Mouse (Mus musculus) liver, embryonic 13.5 days (tissue): ENCODE results near the gene Ezh1. TPM values are rescaled to one million over a fixed set of nuclear protein-coding genes. Genes with fewer than 3 reads are reported as not detected.

Experiments used
- ATAC-seq: fragments of 200-750 bp; cut with Nextera tagmentation; 2 replicates; pipeline ENCODE4 v1.8.0; 2017; ENCODE audit warnings: low read depth, mild to moderate bottlenecking, moderate number of reproducible peaks, moderate library complexity
- DNase-seq: peaks from one replicate; pipeline ENCODE4 v3.0.0; 2022
- H3K27ac ChIP-seq: fragments of 300-500 bp; sonication (generic); 2 replicates; pipeline ENCODE4 v1.5.1; 2015; ENCODE audit warnings: moderate library complexity, mild to moderate bottlenecking, inconsistent platforms
- H3K27me3 ChIP-seq: fragments of 300-500 bp; sonication (generic); 2 replicates; pipeline ENCODE4 v1.6.1; 2015; ENCODE audit warnings: mild to moderate bottlenecking, inconsistent platforms
- H3K36me3 ChIP-seq: fragments of 300-500 bp; sonication (generic); 2 replicates; pipeline ENCODE4 v1.6.1; 2015; ENCODE audit warnings: mild to moderate bottlenecking, inconsistent platforms
- H3K4me1 ChIP-seq: fragments of 300-500 bp; sonication (generic); replicated peaks from 2 replicates; pipeline ENCODE4 v1.6.1; 2015; ENCODE audit warnings: inconsistent platforms
- H3K4me2 ChIP-seq: fragments of 300-500 bp; sonication (generic); 2 replicates; pipeline ENCODE4 v1.6.1; 2015; ENCODE audit warnings: inconsistent platforms, mild to moderate bottlenecking, moderate library complexity
- H3K4me3 ChIP-seq: fragments of 300-500 bp; sonication (generic); replicated peaks from 2 replicates; pipeline ENCODE4 v1.5.1; 2015; ENCODE audit warnings: mild to moderate bottlenecking, inconsistent platforms
- H3K9ac ChIP-seq: fragments of 300-500 bp; sonication (generic); 2 replicates; pipeline ENCODE4 v1.6.1; 2015; ENCODE audit warnings: mild to moderate bottlenecking, inconsistent platforms
- H3K9me3 ChIP-seq: fragments of 300-500 bp; sonication (generic); replicated peaks from 2 replicates; pipeline ENCODE4 v1.6.1; 2016; ENCODE audit warnings: inconsistent platforms
- WGBS: fragments of 180-500 bp; shearing (Covaris S2); methylation state at CpG from one replicate; pipeline ENCODE4 v1.1.7; 2015; ENCODE audit not compliant: insufficient replicate concordance; 5-methylcytosine and 5-hydroxymethylcytosine counted together
- polyA plus RNA-seq: library from polyadenylated mRNA; unstranded; fragments of >200 nt; fragmentation: Nextera tagmentation; extraction: Ambion mirVana; gene quantifications from 2 replicates; pipeline ENCODE4 v1.2.1, GENCODE M21; 2015

Gene Ezh1
- polyA plus RNA-seq, 1 experiment from 2014 or later: 6.6 TPM

- no peaks in the 10 kb centered on the region for H3K36me3 ChIP-seq
- 19% methylated on average over 2 of the region's 2 CpGs for WGBS
- H3K4me3 ChIP-seq: no peak overlapping the region
- ATAC-seq (no peak), DNase-seq (no peak)
- peak overlapping the region; percentile 27; the same call in 1 of the 2 replicates for H3K27ac ChIP-seq
- H3K27me3 ChIP-seq: peaks cover 66% of the 10 kb centered on the region
- H3K4me2 ChIP-seq: no peak overlapping the region
- H3K9me3 ChIP-seq: no peaks in the 10 kb centered on the region
- H3K4me1 ChIP-seq: peaks cover 49% of the 10 kb centered on the region
- H3K9ac ChIP-seq: no peak overlapping the region
Measured at GRCm38 (mm10) chr11:101230061-101230511, 3.8 kb upstream of the Ezh1 start.

DNA sequence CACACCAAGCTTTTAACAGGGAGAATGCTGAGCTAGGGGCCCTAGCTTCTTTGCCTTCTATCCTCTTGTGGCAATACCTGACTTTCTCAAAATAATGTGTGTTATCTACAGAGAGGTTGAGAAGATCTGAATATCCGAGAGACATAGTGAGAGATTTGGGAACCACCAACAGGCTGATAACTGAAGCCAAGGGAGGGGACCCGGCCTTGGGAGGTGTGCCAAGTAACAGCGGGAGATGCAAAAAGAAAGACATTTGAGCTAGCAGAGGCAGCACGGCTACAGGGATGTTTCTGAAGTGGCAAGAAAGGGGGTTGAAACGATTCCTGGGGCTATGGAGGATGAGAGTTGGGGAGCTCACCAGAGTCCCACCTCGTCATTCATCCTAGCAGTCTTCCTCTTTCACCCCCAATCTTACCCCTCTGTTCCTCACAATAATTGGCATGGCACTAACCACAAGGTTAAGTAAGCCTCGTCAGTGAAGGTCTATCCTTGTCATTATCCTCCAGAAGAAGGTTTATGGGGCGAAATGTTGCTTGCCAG lies 3.2 kb upstream of the Ezh1 start:
- WGBS: 20% methylated on average over 8 of the region's 8 CpGs
- Histone ChIP-seq H3K27me3 (peaks cover 65% of the 10 kb centered on the region), H3K4me2 (no peak overlapping the region), H3K27ac (peak overlapping the region; percentile 27; the same call in 1 of the 2 replicates), H3K36me3 (no peaks in the 10 kb centered on the region), H3K9me3 (no peaks in the 10 kb centered on the region), H3K9ac (no peak overlapping the region), H3K4me3 (no peak overlapping the region), H3K4me1 (peaks cover 56% of the 10 kb centered on the region)
- DNase-seq (no peak), ATAC-seq (no peak)

GRCm38 (mm10) chr11:101225331-101226064 lies 765 bp downstream of the Ezh1 start:
- Histone ChIP-seq H3K36me3 (no peaks in the 10 kb centered on the region), H3K9me3 (no peaks in the 10 kb centered on the region), H3K4me2 (peak overlapping the region; percentile 96), H3K4me3 (peak overlapping the region; percentile 96), H3K27ac (peak overlapping the region; percentile 91), H3K4me1 (peaks cover 46% of the 10 kb centered on the region), H3K27me3 (peaks cover 32% of the 10 kb centered on the region), H3K9ac (peak overlapping the region; percentile 96)
- ATAC-seq: no peak
- DNase-seq: no peak
- 18% methylated on average over 25 of the region's 25 CpGs for WGBS

DNA sequence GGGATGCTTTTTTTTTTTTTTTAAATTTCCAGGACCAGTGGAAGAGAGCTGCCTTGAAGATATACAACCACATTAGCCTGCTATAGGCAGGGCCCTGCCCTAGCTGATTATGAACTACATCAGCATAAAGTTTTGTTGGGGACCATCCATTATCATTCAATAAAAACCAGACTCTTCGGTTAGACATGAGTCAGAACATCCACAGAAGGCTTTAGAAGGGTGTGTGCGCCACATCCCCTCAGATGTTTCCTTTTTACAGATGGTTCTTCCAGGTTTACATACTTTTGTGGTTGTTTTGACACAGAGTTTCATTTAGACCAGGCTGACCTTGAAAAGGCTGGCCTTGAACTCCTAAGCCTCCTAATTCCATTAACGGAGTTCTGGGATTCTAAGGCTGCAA lies 1.9 kb downstream of the Ezh1 start:
- DNase-seq (no peak), ATAC-seq (no peak)
- Histone ChIP-seq H3K4me3 (no peak overlapping the region), H3K4me1 (peaks cover 34% of the 10 kb centered on the region), H3K9me3 (no peaks in the 10 kb centered on the region), H3K4me2 (peak overlapping the region; percentile 96; the same call in 1 of the 2 replicates), H3K36me3 (no peaks in the 10 kb centered on the region), H3K27me3 (peaks cover 20% of the 10 kb centered on the region), H3K27ac (peak overlapping the region; percentile 23; the same call in 1 of the 2 replicates), H3K9ac (peak overlapping the region; percentile 96; the same call in 1 of the 2 replicates)
- WGBS: 74% methylated on average over 3 of the region's 3 CpGs

GRCm38 (mm10) chr11:101221306-101221986 lies 4.8 kb downstream of the Ezh1 start:
- DNase-seq (no peak), ATAC-seq (no peak)
- peaks cover 27% of the 10 kb centered on the region for H3K4me1 ChIP-seq
- 58% methylated on average over 8 of the region's 8 CpGs for WGBS
- no peak overlapping the region for H3K27ac ChIP-seq
- no peak overlapping the region for H3K9ac ChIP-seq
- no peaks in the 10 kb centered on the region for H3K36me3 ChIP-seq
- no peak overlapping the region for H3K4me2 ChIP-seq
- H3K4me3 ChIP-seq: no peak overlapping the region
- no peaks in the 10 kb centered on the region for H3K9me3 ChIP-seq
- H3K27me3 ChIP-seq: no peaks in the 10 kb centered on the region

DNA sequence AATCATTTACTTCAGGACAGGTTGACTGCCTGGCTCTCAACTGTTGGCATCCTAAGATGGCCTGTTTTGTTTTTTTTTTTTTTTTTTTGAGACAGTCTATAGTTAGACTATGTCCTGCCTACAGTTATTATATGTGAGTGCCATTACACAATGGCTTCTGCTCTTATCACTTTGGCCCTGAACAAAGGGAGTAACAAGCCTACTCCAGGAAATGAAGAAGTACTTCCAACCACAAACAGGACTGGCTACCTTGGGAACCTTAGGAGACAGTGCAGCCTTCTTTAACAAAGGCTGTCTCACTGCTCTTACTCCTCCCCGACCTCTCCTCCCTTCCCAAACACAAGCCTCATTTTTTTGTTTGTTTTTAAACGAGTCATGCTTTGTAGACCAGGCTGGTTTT lies 5.4 kb downstream of the Ezh1 start:
- 27% methylated on average over 2 of the region's 2 CpGs for WGBS

GRCm38 (mm10) chr11:101218436-101219055 lies 7.7 kb downstream of the Ezh1 start:
- Histone ChIP-seq H3K4me1 (peaks cover 6% of the 10 kb centered on the region; the same call in 1 of the 2 replicates), H3K27me3 (no peaks in the 10 kb centered on the region), H3K4me3 (no peak overlapping the region), H3K9me3 (no peaks in the 10 kb centered on the region), H3K27ac (no peak overlapping the region), H3K4me2 (no peak overlapping the region), H3K36me3 (peaks cover 10% of the 10 kb centered on the region; the same call in 1 of the 2 replicates), H3K9ac (no peak overlapping the region)
- ATAC-seq: no peak
- no peak for DNase-seq
- 56% methylated on average over 10 of the region's 10 CpGs for WGBS

More for the DNA sequence above, 5.4 kb downstream of the Ezh1 start:
- Histone ChIP-seq H3K27me3 (no peaks in the 10 kb centered on the region), H3K36me3 (no peaks in the 10 kb centered on the region), H3K9ac (no peak overlapping the region), H3K27ac (no peak overlapping the region), H3K4me3 (no peak overlapping the region), H3K9me3 (no peaks in the 10 kb centered on the region), H3K4me1 (peaks cover 26% of the 10 kb centered on the region), H3K4me2 (no peak overlapping the region)
- ATAC-seq (no peak), DNase-seq (no peak)

DNA sequence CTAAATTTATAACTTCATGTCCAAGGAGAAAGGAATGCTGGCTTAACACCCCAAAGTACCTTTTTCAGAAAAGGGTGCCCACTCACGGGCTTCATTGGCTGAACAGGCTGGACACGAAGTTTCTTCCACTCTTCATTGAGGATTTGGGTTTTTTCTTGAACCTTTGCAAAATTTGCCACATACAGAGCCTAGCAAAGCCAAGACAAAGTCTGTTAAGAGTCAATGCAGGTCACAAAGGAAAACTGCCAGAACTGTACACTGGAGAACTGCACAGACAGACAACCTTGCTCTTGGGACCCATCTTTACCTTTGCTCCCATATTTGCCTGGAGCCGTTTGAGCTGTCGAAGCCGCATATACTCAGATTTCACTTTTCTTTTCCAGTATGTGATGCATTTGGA lies 9.3 kb downstream of the Ezh1 start:
- peaks cover 22% of the 10 kb centered on the region for H3K36me3 ChIP-seq
- no peak overlapping the region for H3K4me3 ChIP-seq
- H3K4me2 ChIP-seq: no peak overlapping the region
- H3K27ac ChIP-seq: no peak overlapping the region
- DNase-seq (no peak), ATAC-seq (no peak)
- H3K9ac ChIP-seq: no peak overlapping the region
- no peaks in the 10 kb centered on the region for H3K27me3 ChIP-seq
- H3K4me1 ChIP-seq: peaks cover 6% of the 10 kb centered on the region; the same call in 1 of the 2 replicates
- no peaks in the 10 kb centered on the region for H3K9me3 ChIP-seq
- WGBS: 80% methylated on average over 5 of the region's 5 CpGs

DNA sequence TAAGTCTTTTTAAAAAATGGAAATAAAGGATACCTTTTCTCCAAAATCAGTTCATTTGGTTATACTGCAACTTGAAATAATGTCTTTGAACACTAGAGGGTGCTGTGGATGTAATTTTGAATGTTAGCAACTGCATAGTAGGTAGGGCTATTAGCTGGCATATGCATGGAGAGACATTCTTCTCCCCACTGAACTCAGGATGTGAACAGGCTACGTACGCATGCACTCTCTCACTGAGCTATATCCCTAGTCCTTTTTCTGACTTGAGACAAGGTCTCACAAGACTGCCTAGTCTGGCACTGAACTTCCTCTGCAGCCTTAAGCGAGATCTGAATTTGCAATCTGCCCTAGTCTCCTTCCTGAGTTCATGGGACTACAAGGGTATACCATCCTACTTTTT lies 14.3 kb downstream of the Ezh1 start:
- peaks cover 51% of the 10 kb centered on the region for H3K36me3 ChIP-seq
- H3K27me3 ChIP-seq: no peaks in the 10 kb centered on the region
- no peak overlapping the region for H3K4me3 ChIP-seq
- 50% methylated on average over 3 of the region's 3 CpGs for WGBS
- no peak overlapping the region for H3K9ac ChIP-seq
- no peaks in the 10 kb centered on the region for H3K9me3 ChIP-seq
- no peak overlapping the region for H3K4me2 ChIP-seq
- DNase-seq (peak; percentile 29), ATAC-seq (0 out of 2 replicates have a peak, but pooled peaks have one; percentile 47)
- H3K4me1 ChIP-seq: no peaks in the 10 kb centered on the region
- no peak overlapping the region for H3K27ac ChIP-seq

- 32% methylated on average over 7 of the region's 7 CpGs for WGBS
- peaks cover 63% of the 10 kb centered on the region for H3K36me3 ChIP-seq
- no peak overlapping the region for H3K4me3 ChIP-seq
- H3K27ac ChIP-seq: no peak overlapping the region
- H3K4me2 ChIP-seq: no peak overlapping the region
- ATAC-seq (no peak), DNase-seq (no peak)
- H3K9ac ChIP-seq: no peak overlapping the region
- no peaks in the 10 kb centered on the region for H3K27me3 ChIP-seq
- no peaks in the 10 kb centered on the region for H3K9me3 ChIP-seq
- H3K4me1 ChIP-seq: peaks cover 25% of the 10 kb centered on the region
Measured at GRCm38 (mm10) chr11:101200986-101201385, 25.3 kb downstream of the Ezh1 start.

GRCm38 (mm10) chr11:101199555-101199954 lies 26.7 kb downstream of the Ezh1 start:
- no peaks in the 10 kb centered on the region for H3K27me3 ChIP-seq
- H3K27ac ChIP-seq: 0 out of 2 replicates have a peak overlapping the region, but pooled peaks have one; percentile 18
- H3K4me1 ChIP-seq: peaks cover 25% of the 10 kb centered on the region
- peak; percentile 31 for DNase-seq
- no peak overlapping the region for H3K4me2 ChIP-seq
- H3K9me3 ChIP-seq: no peaks in the 10 kb centered on the region
- H3K9ac ChIP-seq: peak overlapping the region; percentile 26; the same call in 1 of the 2 replicates
- H3K4me3 ChIP-seq: no peak overlapping the region
- H3K36me3 ChIP-seq: peaks cover 60% of the 10 kb centered on the region
- ATAC-seq: peak; percentile 91
- WGBS: 41% methylated on average over 3 of the region's 3 CpGs
